Mouse (Mus musculus): ENCODE results near the gene Krr1.

Krr1 gene

DNA sequence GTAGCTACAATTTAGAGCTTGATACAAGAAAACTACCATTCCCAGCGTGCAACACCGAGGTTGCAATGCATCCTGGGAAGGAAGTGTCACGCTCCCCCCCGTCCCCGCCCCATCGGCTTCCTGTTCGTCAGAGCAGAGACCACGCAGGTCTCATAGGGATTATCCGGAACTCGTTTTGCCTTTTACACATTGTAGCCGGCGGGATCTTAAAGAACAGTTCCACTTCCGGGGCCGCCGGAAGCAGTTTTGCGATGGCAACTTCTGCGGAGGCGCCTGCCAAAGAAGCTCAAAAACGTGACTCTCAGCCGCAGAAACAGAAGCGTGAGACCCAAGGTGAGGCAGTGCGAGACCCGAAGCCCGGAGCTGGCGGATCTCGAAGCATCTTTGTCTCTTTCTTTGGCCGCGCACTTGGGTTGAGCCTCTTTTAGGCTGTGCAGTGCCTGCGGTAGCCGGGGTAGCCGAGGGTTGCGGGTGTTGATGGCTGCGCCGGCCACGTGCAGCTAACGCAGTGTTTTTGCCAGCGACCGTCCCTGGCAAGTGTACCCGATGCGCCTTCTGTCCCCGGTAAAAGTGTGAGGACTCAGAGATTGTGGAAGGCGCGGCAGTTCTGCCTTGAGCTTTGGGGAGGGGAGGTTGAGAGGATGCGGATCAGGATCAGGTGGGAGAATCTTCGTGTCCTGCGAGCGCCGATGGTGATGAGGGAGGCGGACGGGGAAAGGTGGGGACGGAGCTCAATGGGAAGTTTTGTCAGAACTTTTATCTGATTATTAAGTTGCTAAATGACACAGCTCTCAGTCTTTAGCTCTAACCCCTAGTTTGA lies at the start of gene Krr1:
Gene Krr1 (plus strand): TSS at position 123 of the 820 bp plus-strand sequence.
- peak; percentile 73 to 85 for DNase-seq (ENCODE audit: low spot score in 2 of 2)

DNA sequence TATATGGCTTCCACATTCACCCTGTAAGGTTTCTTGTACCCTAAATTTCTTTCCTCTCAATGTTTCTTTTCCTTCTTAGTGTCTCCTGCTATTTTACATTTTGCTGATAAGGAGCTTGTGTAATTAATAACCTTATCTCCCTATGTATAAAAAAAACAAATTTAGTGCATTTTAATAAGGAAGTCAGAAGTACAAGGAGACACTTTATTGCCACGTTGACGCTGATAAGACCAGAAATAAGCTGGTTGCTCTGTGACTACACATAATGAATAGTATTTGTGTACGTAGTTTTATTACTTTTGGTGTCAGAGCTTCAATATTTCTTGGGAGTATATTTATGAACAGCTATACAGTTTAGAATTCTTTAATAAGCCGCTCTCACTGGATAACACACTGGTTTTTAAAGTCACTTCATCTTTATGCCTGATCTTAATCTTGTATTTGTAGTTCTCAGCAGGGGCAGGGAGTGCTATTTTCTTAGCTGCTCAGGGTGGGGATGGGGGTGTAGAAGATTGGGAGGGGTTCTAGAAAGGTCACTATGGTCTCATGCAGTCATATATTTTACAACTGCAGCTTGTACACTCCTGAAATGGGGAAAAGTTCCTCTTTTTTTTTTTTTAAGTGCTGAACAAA lies 48.8 kb upstream of the Krr1 start:
- no peak for DNase-seq (ENCODE audit: low spot score in 2 of 2)

DNA sequence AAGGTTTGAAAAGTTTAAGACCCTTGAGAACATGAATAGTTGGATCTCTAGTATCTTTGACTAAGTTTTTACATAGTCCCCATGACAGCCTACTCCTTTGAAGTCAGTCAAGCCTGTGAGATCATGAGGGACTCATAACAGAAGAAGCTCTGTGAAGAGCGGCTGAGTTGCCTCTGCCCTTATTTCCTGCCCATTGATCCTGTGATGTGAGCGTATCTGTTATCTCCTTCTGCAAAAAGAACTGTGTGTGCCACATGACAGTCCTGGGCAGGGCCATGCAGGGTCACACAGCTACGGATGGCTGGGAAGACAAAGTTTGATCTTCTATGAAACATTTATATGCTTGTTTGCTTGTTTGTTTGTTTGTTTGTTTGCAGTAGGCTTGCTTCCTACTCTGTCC lies 48.3 kb upstream of the Krr1 start:
- no peak for DNase-seq (ENCODE audit: low spot score in 2 of 2)

DNA sequence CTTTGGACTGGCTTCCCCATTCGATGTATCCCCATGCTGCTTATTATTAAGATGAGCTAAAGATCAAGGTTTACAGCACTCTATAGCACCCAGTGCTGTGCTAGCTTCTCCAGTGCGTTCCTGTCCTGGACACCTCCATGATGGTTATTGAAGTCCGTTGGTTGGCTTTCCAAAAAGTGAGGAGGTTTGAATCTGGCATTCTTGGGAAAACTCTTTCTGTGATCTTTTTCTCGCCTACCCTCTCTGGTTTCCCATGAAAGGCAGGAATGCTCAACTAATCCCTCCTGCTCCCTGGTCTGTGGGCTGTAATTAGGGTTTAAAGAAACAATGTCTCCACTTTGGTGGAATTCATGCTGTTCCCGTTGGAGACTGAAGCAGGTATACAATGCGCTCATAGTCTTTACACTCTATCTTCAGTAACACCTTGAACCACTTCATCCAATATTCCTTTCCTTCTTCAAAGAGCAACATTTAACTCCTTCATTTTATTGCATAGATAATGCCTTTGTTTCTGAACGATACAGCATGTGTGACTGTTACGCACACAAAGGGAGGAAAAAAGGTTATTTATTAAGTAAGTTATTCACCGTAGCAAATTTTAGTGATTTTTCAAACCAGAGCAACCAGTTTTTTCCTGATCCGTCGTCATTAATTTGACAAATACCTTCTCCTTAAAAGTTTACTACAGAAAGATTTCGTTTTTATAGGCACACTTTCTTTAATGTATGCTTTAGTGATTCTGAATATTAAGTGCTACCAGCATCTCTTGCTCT lies 47.6 kb upstream of the Krr1 start:
- no peak for DNase-seq (ENCODE audit: low spot score in 2 of 2)

DNA sequence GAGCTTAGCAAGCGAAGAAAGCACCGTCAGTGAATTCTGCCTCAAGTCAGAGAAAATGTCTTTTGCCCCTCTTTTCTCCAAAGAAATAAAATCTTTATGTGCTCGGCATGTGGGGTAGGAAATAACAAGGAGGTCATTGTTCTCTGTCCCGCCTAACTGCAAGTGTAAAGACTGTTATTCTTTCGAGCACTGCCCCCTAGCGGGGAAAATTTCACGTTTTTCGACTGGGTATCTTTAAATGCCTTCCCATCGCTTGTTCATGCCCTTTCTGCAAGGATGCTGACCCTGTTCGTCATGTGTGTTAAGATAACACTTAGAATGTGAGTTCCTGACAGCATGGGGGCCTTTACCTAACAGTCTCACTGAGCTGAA lies 47.0 kb upstream of the Krr1 start:
- peak; percentile 83 to 86 for DNase-seq (ENCODE audit: low spot score in 2 of 2)

DNA sequence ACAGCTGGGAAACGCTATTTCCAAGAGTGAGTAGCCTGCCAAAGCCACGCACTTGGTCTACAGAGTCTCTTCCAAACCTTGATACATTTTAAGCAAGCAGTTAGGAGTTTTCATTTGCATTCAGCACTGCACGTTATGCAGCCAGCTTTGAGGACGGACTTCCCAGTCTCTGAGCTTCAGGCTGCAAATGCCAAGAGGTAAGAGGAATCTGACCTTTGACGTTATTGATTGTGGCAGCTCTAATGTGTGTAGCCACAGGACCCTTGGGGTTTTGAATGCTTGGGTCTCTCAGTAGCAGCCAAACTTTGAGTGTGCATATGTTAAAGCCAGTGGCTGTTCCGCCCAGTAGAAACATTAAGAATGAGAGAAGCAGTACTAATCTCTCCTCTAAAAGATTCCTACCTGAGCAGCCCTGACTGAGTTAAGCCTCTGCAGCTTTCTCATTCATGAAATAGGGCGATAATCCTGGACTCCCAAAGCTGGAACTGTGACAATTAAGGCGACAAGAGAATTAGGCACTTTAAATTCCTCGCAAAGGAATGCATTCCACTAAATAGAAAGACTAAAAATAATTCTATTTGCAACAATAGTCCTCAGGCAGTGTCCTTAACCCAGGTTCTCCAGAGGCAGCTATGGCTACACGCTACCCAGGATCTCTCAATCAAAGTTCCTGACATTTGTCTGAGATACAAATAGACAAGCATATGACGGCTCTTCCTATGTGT lies 39.7 kb upstream of the Krr1 start:
- no peak for DNase-seq (ENCODE audit: low spot score in 2 of 2)

DNA sequence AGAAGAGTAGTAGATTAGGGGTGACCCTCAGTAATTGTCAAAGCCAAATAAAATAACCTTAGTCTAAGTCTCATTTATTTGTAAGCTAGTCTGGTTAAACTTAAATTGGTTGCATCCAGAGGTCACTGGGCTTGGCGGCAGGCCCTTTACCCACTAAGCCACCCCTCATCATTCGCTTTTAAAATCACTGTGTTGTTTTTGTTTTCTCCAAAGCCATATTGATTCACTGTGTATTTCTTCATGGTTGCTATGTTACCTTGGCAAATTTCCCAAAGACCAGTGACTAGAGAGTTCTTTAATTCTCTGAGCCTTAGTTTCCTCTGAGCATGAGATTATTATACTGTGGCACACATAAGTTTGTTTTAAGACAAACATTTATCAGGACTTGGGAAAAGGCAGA lies 37.3 kb upstream of the Krr1 start:
- no peak for DNase-seq (ENCODE audit: low spot score in 2 of 2)

DNA sequence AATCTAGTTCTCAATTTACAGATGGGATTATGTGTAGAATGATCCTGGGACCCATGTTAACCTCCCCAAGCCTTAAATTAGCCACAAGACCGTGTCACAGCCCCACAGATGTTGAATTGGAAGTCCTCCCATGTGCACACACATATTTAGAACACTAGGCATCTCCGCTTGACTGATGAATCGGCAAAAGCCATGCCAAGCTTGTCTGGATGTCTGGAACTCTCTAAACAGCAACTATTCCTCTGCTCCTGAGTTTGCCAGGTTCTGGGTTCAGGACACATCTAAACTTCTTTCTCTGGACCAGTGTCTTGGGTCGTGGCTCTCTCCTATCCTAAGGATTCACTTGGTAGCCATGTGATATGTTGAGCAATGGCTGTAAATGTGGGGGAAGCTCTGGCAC lies 36.4 kb upstream of the Krr1 start:
- DNase-seq (ENCODE audit: low spot score in 2 of 2): no peak

DNA sequence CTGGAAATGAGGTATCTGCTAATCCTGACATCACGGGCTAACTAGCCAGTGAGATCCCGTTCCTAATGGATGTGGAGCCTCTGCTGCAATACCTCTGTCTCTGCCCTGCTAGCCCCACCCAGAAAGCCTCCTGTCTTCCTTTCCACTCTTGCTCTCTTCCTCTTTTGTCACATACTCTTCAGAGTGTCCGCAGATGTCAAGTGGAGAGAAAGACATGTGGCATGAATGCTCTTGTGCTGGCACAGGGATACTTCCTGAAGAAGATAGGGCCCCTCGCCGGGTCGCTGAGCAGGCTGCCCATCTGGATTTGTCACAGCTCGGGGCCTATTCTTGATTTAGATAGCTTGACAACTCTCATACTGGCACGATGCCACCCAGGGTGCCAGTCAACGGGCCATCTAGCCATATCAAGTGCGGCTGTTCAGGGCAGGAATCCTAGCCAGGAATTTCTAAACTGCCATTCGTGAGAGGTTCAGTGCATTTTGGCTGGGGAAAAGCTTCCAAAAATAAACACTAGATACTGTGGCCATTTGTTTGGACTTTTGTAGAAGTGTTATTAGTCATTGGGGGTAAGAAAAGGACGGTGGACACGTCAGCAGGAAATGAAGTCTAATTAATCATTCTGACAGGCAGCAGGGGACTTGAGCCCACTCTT lies 35.8 kb upstream of the Krr1 start:
- peak in 1 of 2 experiments; percentile 16 for DNase-seq (ENCODE audit: low spot score in 2 of 2)

DNA sequence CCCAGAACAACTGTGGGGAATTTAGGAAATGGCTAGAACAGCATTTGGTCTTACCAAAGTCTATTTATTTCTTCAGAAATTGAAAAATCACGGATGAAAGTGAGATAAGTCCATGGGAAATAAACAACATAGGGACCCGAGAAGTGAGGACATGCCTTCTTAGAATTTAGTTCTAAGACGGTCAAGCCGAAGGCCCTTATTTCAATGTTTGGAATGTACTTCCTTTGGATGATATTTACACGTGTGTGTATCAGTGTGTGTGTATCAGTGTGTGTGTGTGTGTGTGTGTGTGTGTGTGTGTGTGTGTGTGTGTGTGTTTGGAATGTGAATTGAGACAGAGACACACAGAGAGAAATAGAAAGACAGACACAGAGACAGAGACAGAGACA lies 35.3 kb upstream of the Krr1 start:
- DNase-seq (ENCODE audit: low spot score in 2 of 2): no peak

DNA sequence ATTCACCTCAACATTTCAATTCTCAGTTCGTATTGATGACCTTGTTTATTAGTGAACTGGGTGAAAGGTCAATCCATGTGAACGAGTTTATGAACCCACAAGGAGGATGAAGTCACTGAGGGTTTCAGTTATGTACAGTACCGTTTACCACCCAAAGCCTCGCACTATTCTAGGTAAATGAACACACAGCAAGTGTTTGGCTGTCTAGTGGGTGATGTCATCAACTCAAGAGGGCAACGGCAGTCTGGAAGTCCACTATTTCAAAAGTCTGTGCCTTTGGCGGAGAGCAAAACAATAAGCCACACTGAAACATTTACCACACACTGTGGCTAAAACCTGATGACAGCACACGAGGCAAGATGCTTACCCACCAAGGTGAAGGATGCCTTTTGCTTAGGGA lies 29.4 kb upstream of the Krr1 start:
- DNase-seq (ENCODE audit: low spot score in 2 of 2): no peak

DNA sequence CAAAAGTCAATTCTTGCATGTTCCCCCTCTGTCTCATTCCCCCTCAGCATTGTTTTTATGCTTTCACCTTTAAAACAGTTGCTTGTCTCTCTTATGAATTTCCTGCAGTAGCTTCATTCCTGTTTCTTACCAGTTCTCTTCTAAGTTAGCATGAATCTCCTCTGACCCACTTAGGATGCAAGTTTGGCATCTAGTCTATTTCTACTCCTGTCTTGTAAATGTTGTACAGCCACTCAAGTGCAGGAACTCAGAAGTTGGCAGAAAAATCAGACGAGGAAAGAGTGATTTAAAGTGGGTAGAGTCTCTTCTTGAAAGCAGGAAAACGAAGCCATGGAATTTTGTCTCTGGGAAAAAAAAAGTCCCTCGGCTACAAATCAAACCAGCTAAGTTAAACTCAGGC lies 26.9 kb upstream of the Krr1 start:
- no peak for DNase-seq (ENCODE audit: low spot score in 2 of 2)

DNA sequence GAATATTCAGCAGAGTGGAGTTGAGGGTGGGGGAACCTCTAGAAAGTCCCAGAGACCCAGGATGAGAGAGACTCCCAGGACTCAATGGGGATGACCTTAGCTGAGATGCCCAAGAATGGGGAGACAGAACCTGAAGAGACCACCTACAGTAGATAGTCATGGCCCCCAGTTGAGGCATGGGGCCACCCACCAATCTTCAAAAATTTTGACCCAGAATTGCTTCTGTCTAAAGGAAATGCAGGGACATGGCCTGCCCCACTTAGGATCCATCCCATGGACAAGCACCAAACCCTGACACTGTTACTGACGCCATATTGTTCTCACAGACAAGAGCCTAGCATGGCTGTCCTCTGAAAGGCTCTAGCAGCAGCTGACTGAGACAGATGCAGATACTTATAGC lies 24.4 kb upstream of the Krr1 start:
- DNase-seq (ENCODE audit: low spot score in 2 of 2): no peak

DNA sequence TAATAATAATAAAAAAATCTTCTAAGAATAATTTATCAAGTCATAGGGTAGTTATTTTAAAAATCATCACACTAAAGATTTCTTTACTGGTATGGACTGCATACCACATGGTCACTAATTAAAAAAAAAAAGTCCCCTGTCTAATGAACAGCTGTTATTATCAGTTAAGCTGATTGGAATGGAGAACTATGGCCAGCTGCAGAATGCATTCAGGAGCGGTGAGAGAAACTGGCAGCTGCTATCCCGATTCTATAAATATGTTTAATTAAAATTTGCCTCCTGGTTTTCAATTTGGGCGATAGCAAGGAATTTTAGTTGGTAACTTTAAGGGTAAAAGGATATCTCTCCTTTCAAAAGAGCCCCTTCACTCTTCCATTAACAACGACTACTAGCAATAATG lies 23.5 kb upstream of the Krr1 start:
- no peak for DNase-seq (ENCODE audit: low spot score in 2 of 2)

DNA sequence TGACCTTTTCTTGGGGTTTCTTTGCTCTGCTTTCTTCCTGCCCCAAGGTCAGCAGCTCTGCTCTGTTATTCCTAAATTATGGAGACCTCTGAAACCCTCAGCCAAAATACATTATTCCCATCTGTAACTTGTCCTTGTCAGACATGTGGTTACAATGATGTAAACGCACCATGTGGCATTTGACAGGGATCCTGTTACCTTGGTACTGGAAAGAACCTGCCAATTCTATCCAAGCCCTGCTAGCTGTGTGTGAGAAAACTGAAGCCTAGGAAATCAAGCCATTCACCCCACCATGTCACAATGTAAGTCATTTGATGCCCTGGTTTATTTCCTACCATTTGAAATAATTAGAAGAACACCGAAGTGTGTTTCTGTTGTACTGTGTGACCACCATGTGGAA lies 16.6 kb upstream of the Krr1 start:
- no peak for DNase-seq (ENCODE audit: low spot score in 2 of 2)

DNA sequence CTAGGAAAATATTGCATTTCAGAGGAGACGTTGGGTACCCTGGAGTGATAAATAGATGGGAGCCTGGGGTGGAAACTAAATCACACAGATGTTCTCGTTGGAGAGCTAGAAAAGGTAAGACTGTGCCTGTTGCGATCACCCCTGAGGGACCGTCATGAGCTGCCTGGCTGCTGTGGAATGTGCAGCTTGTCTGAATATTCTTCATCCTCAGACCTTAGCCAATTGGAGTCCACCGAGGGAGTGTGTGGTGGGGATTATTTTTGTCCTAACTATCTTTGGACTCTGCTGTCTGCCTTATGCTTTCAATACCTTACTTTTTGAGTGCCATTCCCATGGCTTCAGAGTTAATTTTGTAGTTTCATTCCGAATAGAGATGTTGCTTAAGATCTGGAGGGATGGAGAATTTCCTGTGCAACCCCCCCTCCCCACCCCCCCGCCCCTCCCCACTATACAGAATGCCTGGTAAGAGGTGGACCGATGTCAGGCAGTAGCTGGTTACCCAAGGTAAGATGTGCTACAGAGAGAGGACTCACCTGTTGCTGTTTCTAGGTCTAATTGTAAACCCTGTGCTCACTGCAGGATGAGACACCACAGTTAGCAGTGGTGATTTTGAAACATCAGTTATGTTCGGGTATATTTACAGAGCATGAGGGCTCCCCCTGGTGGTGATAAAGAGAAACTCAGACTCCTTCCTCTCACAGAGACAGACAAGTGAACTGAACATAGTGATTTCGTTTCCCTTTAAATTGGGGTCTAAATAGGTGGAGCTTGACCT lies 15.0 kb upstream of the Krr1 start:
- no peak for DNase-seq (ENCODE audit: low spot score in 2 of 2)

DNA sequence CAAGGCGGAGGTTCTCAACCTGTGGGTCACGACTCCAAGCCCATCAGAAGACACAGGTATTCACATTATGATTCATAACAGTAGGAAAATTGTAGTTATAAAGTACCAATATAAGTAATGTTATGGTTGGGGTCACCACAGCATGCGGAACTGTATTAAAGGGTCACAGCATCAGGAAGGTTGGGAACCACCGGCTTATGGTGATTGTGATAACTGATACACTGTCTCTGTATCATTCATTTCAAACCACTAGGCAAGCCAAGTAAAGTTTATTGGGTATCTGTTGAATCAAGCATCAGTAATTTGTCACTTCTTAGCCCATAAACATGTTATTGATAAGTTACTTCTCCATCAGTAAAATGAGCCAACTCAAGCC lies 14.4 kb upstream of the Krr1 start:
- no peak for DNase-seq (ENCODE audit: low spot score in 2 of 2)

DNA sequence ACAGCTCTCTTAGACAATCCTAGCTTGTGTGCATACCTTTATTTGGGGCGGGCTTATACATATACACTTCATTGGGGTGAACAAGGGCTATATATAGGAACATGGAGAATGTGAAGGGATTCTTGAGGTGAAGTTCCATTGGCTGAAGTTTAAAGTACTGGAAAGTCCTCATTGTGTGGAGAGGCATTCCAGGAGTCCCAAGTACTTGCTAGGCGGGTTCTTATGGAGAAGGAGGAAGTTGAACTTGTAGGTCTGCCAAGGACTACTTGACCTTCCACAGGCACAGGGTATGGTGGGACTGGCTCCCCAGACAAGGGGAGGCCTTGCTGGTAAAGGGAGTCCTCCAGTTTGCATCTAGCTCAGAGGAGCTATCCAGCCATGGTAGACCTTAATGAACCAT lies 13.1 kb upstream of the Krr1 start:
- DNase-seq (ENCODE audit: low spot score in 2 of 2): no peak

DNA sequence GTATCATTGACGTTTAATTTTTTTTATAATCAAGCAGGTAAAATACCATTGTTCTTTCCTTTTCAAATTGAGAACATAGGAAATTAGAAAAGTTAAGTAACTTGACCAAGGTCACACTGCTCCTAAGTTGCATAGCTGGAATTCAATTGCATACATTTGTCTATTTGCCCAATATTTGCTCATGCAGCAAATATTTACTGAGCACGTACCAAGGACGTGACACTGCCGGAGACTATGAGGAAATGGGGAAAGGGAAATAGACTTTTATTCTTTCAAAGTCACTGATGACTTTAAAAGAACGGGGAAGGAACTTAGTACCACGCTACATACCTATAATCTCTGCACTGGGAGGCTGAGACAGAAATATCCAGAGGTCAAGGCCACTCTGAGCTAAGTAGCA lies 12.0 kb upstream of the Krr1 start:
- DNase-seq (ENCODE audit: low spot score in 2 of 2): no peak

DNA sequence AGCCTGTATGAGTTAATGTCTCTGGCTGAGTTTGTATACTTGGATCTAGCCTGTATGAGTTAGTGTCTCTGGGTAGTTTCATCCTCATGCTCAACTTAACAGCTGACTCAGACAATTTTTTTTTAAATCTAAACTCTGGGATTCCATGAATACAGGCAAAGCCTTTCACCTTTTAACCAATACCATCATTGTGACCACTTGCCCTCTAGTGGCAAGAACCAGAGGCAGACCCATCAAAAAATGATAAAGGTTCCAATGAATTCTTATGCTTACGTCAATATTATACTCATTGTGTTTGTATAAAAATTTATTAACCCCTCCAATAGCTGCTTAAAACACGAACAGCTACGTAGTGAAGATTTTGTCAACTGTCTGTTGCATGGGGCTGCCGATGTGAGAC lies 6.1 kb upstream of the Krr1 start:
- DNase-seq (ENCODE audit: low spot score in 2 of 2): no peak

DNA sequence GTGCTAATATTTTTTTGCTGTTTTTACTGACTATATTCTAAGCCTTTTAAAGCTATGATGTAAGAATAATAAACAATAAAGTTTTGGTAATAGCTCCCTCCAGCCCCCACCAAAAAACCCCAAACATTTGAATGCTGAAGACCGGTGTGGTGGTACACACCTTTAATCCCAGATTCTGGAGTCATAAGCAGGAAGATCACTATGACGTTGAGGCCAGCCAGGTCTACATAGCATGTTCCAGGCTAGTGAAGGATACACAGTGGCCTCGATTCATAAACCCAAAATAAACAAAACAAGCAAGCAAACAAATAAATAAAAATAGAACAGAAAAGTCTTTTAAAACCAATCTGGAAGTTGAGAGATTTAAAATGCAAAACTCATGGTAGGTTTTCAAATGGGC lies 535 bp upstream of the Krr1 start:
- DNase-seq (ENCODE audit: low spot score in 2 of 2): no peak

Data from urinary bladder, adult 18-20 months (tissue).